Mouse (Mus musculus) cerebellum, postnatal 4 days (tissue): ENCODE results near the gene Espn.

Experiments
- DNase-seq, 2 experiments: peaks; one replicate each; pipeline ENCODE4 v3.0.0; 2022; ENCODE audit warnings: low spot score in 2 of 2, mixed read lengths in 1 of 2

Gene Espn

DNA sequence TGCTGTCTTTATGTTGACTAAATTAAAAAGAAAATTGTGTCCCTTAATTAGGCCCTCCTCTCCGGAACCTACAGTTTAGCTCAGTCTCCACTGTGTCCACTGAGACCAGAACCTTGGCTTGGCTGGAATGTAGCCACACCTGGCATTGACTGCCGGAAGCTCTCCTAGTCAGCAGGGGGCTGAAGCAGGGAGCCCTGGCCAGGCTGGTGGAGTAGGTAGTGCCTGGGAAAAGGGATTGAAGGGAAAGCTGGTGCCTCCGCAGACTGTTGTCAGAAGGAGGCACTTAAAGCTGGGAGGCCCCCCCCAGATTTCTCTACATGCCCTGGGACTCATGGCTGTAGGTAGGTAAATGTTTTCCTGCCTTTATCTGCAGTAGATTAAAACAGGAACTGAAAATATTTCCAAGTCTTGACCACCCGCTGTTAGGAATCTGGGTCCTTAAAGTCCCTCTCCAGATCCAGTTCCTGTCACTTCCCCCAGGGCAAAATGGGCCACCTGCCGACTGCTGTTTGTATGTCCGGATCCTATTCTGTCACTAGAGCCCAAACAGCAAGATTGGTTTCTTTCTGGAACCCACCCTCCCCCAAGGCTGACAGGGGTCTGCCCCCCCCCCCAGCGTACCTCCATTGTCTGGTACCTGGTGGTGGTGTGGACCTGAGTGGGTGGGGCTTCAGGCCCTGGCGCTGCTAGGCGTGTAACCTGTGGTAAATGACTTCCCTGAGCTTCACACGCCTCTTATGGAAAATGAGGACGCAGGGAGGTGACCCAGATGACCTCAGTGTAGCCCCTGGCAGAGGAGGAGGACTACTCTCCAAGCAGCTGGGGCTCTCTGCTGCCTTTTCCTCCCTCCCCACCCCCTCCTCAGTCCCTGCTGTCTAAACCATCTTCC, 54.0 kb downstream of the Espn start:
- DNase-seq, result no peak

DNA sequence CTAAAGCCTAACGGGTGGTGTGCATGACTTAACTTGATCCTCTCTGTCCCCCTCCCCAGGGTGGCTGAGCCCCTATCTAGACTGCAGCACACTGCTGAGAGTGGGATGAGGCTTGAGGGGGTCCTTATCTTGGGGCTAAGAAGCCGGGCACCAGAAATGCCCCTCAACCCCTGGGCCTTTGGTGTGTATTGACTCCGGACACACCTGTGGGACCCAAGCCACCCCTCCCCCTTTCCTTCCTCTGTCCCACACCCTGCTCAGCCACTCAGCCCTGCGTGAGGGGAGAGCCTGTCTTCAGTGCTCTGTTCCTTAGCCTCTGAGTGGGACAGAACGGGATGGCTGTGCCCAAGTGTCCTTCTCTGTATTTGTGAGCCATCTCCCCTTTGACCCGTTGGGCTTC, 55.2 kb downstream of the Espn start:
- no peak for DNase-seq

DNA sequence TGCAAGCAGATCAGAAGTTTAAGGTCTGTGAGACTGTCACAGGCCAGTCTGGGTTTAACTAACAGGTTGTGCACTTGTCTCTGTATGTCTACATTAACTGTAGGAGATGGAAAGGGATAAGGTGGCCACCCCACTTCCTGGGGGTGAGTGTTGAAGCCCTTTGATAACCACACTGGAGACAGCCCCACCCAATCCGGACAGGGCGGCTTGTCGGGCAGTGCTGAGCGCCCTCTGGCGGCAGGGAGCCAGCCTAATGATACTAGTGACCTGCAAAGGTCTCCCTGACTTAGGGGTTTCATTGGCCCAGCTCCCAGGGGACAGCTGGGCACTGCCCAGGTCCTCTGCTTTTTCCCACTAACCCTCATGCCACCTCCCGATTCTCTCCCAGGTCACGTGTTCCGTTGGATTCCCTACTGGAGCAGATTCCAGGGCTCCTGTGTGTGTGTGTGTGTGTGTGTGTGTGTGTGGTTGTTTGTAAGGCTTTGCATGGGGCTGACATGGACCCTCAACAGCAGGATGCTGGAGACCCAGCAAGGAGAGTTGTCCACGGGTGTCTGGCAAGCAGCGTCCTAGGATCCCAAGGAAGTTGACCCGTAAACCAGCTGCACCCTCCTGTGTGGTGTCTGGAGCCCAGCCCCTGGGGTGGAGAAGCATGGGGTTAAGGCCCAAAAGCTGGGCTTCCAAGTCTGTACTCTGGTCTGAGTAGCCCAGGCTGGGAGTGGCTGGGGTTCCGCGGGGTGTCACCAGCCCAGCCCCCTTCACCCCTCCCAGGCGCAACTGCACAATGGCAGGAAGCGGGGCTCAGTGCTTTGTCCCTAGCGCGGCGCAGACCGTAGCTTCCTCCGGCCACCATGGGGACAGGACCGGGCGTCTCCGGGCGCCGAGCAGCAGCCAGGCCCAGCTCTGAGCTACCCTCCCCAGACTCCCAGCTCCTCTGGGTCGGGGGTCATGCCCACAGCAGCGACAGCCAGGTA, 55.9 kb downstream of the Espn start:
- peak in 1 of 2 experiments; percentile 69 for DNase-seq

GRCm38 (mm10) chr4:152094233-152094632, 57.9 kb downstream of the Espn start:
- DNase-seq, result no peak

GRCm38 (mm10) chr4:152092751-152093293, 59.3 kb downstream of the Espn start:
- no peak for DNase-seq

GRCm38 (mm10) chr4:152090191-152090590, 62.0 kb downstream of the Espn start:
- DNase-seq, result no peak

DNA sequence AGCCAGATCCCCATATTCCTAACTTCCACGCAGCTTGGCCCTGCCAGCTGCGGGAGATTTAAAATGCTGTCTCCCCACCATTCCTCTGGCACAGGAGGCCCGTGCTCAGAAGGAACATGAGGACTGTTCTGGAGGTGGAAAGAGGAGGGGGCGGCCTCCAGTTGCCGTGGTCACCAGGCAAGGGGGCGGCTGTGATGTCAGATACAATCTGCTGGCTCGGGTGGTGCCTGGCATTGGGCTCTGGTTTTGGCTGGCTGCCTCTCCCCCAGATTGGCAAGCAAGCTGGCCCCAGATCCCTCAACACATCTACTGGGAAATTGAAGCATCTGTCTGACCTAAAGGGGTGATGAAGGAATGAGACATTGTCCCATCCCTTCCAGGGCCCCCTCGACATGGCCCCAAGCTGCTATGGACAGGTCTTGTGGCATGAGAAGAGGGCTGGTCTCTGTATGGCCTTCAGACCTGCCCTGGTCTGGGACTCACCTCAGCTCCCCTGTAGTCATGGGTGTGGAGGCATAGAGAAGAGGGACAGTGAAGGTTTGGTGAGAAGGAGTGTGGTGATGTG, 63.5 kb downstream of the Espn start:
- DNase-seq, result peak in 1 of 2 experiments; percentile 73

- no peak for DNase-seq
Measured at GRCm38 (mm10) chr4:152088133-152088532, 64.0 kb downstream of the Espn start.

GRCm38 (mm10) chr4:152087211-152088081, 64.7 kb downstream of the Espn start:
- no peak for DNase-seq

DNA sequence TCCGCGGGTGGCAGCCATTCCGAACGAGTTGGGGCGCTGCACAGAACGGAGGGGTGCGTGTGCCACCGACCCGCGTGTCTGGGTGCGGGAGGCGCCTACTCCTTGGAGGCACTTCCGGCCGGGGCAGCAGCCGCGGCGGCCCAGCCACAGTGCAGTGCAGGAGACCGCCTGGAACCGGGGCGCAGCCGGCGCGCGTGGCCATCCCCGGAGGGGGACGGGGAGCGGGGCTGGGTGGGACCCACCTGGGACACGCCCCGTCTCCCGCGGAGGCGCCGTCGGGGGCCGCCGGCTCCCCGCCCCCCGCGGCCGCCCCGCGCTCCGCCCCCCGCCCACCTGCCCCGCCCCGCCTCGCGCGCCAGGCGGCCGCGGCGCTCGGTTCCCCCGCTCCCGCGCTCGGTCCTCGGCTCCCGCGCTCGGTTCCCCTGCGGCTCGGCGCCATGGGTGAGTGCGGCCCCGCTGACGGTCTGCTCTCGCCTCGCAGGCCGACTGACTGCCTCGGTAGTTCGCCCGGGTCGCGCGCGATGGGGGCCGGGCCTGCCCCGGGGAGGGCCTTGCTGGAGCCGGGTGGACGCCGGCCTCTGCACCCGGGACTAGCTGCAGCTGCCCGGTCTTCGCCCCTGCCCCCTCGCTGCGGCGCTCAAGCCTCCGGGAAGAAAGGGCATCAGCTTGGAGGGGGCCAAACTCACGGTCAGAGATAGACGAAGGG, 65.5 kb downstream of the Espn start:
- no peak for DNase-seq

- no peak for DNase-seq
Measured at GRCm38 (mm10) chr4:152084616-152085015, 67.6 kb downstream of the Espn start.

DNA sequence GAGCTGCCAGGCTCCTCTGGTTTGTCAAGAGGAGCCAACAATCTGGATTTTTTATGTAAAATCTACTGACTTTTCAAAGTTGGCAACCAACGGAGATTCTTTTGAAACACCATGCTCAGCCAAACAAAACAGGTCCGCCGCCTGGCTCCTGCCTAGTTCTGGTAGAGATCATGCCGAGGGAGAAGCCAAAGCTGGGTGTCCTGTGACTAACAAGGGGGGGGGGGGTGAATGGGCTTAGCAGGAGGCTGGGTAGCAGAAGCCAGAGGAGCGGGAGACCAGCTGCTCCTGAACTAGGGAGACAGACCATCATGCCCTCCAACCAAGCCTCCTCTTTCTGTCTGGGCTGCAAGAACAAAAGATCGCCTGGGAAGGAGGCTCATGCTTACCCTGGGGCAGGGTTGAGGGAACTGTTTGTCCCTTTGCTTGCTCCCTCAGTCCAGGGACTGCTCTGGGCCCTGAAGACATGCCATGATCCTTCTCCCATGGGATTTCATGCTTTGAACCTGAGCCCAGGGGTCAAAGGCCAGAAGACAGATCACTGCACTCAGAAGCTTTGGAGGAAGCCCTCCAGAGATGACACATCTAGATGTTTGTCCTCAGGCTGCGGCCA, 68.5 kb downstream of the Espn start:
- no peak for DNase-seq

GRCm38 (mm10) chr4:152079931-152080330, 72.2 kb downstream of the Espn start:
- DNase-seq, result no peak

DNA sequence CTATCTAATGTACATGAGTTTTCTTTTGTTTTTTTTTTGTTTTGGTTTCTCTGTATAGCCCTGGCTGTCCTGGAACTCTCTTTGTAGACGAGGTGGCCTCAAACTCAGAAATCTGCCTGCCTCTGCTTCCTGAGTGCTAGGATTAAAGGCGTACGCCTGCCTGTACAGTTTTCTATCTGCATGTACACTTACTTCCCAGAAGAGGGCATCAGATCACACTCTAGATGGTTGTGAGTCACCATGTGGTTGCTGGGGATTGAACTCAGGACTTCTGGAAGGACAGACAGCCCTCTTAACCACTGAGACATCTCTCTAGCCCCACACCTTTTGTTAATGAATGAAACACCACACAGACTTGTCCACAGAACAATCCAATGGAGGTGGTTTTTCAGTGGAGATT, 72.9 kb downstream of the Espn start:
- no peak for DNase-seq

DNA sequence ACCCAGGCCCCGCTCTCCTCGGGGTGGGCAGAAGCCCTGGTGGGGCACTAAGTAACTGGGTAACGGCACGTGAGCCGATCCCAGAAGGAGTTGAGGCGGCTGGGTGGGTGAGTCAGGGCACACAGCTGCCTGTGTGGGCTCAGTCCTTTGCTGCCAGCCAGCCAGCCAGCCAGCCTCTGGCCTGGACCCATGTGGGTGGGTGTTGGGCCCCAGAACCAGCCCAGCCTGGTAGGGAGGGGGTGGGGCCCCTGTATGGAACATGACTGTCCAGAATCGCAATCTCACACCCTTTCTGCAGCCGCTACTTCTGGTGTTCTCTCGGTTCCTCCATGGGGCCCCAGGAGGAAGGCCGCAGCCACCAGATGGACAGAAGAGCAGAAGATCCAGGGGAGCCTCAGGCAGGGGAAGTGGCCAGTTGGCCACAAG, 74.1 kb downstream of the Espn start:
- no peak for DNase-seq

DNA sequence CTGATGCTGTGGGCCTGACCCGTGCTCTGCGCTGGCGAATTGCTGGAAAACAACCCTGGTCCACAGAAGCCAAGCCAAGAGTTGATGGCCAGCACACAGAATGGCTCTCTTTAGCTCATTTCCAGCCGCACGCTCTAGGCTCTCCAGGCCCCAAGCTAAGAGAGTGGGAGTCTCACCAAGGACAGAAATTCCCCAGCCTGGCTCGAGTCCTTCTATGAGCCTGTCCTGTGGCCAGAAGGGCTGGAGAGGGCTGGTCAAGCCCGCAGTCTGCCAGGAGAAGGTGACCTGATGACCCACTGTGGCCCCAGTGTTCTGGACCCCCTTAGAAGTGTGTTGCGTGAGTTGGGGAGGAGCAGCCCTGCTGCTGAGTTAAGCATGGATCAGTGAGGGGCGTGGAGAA, 75.0 kb downstream of the Espn start:
- no peak for DNase-seq

- DNase-seq, result no peak
Measured at GRCm38 (mm10) chr4:152074548-152074947, 77.6 kb downstream of the Espn start.

- DNase-seq, result no peak
Measured at GRCm38 (mm10) chr4:152073715-152074114, 78.5 kb downstream of the Espn start.

GRCm38 (mm10) chr4:152072655-152073054, 79.5 kb downstream of the Espn start:
- no peak for DNase-seq

DNA sequence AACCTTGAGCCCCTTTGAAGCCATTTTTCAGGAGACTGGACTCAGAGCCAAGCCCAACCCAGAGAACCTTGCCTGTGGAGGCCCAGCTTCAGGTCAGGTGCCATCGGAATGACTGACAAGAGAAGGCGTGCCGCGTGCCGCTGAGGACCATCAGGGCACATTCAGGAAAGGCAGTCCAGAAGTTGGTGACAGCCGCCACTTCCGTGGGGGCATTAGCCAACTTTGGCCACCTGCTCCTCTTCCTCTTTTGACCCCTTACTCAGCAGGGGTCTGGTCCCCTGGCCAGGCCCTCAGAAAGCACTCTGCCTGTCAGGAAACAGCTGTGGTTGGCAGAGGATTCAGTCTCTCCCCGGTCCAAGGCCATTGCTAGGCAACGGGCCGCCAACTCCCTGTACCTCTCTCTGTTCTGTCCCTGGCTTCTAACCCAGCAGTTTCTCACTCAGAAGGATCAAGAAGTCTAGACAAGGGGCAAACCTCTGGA, 80.0 kb downstream of the Espn start, which contains the start of gene Plekhg5:
Plekhg5 (plus strand) TSS at position 378 of the 481 bp plus-strand sequence.
- peak in 1 of 2 experiments; percentile 57 for DNase-seq
